Comparison of ENCODE assay signal across 8 mouse cellular contexts in the genomic region with DNA sequence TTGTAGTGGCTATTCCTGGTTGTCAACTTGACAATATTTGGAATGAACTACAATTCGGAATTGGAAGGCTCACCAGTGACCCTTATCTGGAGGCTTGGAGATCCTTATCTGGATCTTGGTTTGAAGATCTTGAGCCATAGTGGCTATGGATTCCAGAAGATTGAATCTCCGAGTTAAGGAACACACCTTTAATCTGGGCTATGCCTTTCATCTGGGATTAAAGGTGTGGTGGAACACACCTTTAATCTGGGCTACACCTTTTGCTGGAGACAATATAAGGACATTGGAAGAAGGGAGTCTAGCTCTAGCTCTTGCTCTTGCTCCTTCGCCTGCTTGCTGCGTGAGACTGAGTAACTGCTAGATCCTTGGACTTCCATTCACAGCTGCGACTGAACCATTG. TPM values are rescaled to one million over a fixed set of nuclear protein-coding genes. Genes with fewer than 3 reads are reported as not detected.
DNase-seq lines count a peak whose midpoint lies in the region; ATAC-seq and TF ChIP-seq lines count a peak whose summit lies in the region.
"Not testable (repeated sequence)": the region's sequence is repeated elsewhere in the genome, so short reads cannot be mapped to it uniquely, and the experiment has no call there.

Rbm25 (plus strand) TSS at position 301 of the 400 bp plus-strand sequence.

- not testable (repeated sequence) for H3K27me3 ChIP-seq in embryonic facial prominence, embryonic 10.5 days (replicated peaks; ENCODE audit: low read depth, poor library complexity, severe bottlenecking); kidney, embryonic 14.5 days (ENCODE audit: control insufficient read depth, insufficient read depth, low read length); limb, embryonic 10.5 days (ENCODE audit: low read depth, poor library complexity, severe bottlenecking)

- in situ Hi-C loops in ES-E14 (cut with MboI; ENCODE audit: low sequenced_read_pairs in 2 of 2, unreplicated experiment in 2 of 2) = not testable (repeated sequence)

- not testable (repeated sequence) for H3K4me1 ChIP-seq in ES-E14 (ENCODE audit: control insufficient read depth in 2 of 2, insufficient read depth in 2 of 2, low read length in 2 of 2, poor library complexity in 1 of 2); kidney, embryonic 14.5 days (ENCODE audit: control insufficient read depth, insufficient read depth, low read length); limb, embryonic 10.5 days; olfactory bulb, adult 2 months (ENCODE audit: control insufficient read depth, insufficient read depth, low read length)
- peaks cover 11% of the 10 kb centered on the region; the same call in 1 of the 2 replicates for H3K4me1 ChIP-seq in embryonic facial prominence, embryonic 10.5 days

- not testable (repeated sequence) for DNase-seq in ES-E14 (ENCODE audit: low read depth, low spot score); embryonic facial prominence, embryonic 10.5 days (ENCODE audit: low spot score); gastrocnemius, adult 2 months; heart, postnatal 10 days; limb, embryonic 10.5 days (ENCODE audit: low spot score)

- ATAC-seq in kidney, embryonic 14.5 days (ENCODE audit: low FRiP score, low TSS enrichment); megakaryocyte, adult 5-6 weeks (ENCODE audit: poor library complexity, severe bottlenecking): not testable (repeated sequence)

- no CpG with 5 or more reads among the region's 5 CpGs for WGBS in embryonic facial prominence, embryonic 10.5 days
- no CpG with 5 or more reads among the region's 5 CpGs for WGBS in kidney, embryonic 14.5 days
- no CpG with 5 or more reads among the region's 5 CpGs for WGBS in limb, embryonic 10.5 days
- WGBS in olfactory bulb, adult 2 months = no CpG with 5 or more reads among the region's 5 CpGs

- not testable (repeated sequence) for H3K36me3 ChIP-seq in ES-E14 (ENCODE audit: control insufficient read depth, insufficient read depth, low read length, poor library complexity, severe bottlenecking); kidney, embryonic 14.5 days (ENCODE audit: control insufficient read depth, insufficient read depth, low read length)
- peaks cover 19% of the 10 kb centered on the region for H3K36me3 ChIP-seq in embryonic facial prominence, embryonic 10.5 days (replicated peaks)
- peaks cover 22% of the 10 kb centered on the region for H3K36me3 ChIP-seq in limb, embryonic 10.5 days

- not testable (repeated sequence) for TF ChIP-seq POLR2A in olfactory bulb, adult 2 months (IDR thresholded peaks at IDR 0.05; ENCODE audit: insufficient read depth, low read depth, low read length)

- H3K4me3 ChIP-seq in ES-E14 (ENCODE audit: insufficient read depth in 1 of 2, low read depth in 1 of 2, low read length in 2 of 2, poor library complexity in 1 of 2, severe bottlenecking in 1 of 2) = peak within 1 kb of the TSS; percentile 89 to 97
- peak within 1 kb of the TSS; percentile 86 for H3K4me3 ChIP-seq in embryonic facial prominence, embryonic 10.5 days
- peak within 1 kb of the TSS; percentile 85 for H3K4me3 ChIP-seq in gastrocnemius, adult 2 months
- H3K4me3 ChIP-seq in kidney, embryonic 14.5 days (ENCODE audit: low read length) = peak within 1 kb of the TSS; percentile 77
- peak within 1 kb of the TSS; percentile 96 for H3K4me3 ChIP-seq in limb, embryonic 10.5 days
- H3K4me3 ChIP-seq in olfactory bulb, adult 2 months (ENCODE audit: insufficient read depth, low read depth, low read length) = peak within 1 kb of the TSS; percentile 80

- TF ChIP-seq CTCF in gastrocnemius, adult 2 months (IDR thresholded peaks at IDR 0.05); olfactory bulb, adult 2 months (IDR thresholded peaks at IDR 0.05; ENCODE audit: insufficient read depth, low read depth, low read length): not testable (repeated sequence)

- peak within 1 kb of the TSS; percentile 99 for H3K9ac ChIP-seq in ES-E14 (ENCODE audit: insufficient read depth, low read depth, low read length, poor library complexity, severe bottlenecking)
- peak within 1 kb of the TSS; percentile 96 for H3K9ac ChIP-seq in kidney, embryonic 14.5 days (ENCODE audit: low read depth, low read length)

- H3K27ac ChIP-seq in ES-E14 (ENCODE audit: insufficient read depth, low read depth, low read length, poor library complexity, severe bottlenecking) = peak within 1 kb of the TSS; percentile 88; the same call in 1 of the 2 replicates
- peak within 1 kb of the TSS; percentile 96 for H3K27ac ChIP-seq in embryonic facial prominence, embryonic 10.5 days (replicated peaks)
- H3K27ac ChIP-seq in gastrocnemius, adult 2 months = peak within 1 kb of the TSS; percentile 98
- H3K27ac ChIP-seq in kidney, embryonic 14.5 days (ENCODE audit: low read depth, low read length) = peak within 1 kb of the TSS; percentile 96
- H3K27ac ChIP-seq in limb, embryonic 10.5 days = peak within 1 kb of the TSS; percentile 99
- H3K27ac ChIP-seq in olfactory bulb, adult 2 months (ENCODE audit: insufficient read depth, low read depth, low read length) = peak within 1 kb of the TSS; percentile 95

- intact Hi-C loops in gastrocnemius, adult 2 months (cut with DNase I) = loop anchor here (5.0 kb wide), 3 partner anchors 34 to 109 kb away; partner anchors contain the start of genes Dcaf4, Psen1 and Zfyve1
- intact Hi-C loops in heart, postnatal 10 days (cut with DNase I) = loop anchor here (5.0 kb wide), 1 partner anchor 34 kb away; the partner anchor contains the start of gene Zfyve1

- peak within 1 kb of the TSS; percentile 71 for H3K4me2 ChIP-seq in kidney, embryonic 14.5 days (replicated peaks; ENCODE audit: low read depth, low read length)

- not testable (repeated sequence) for H3K9me3 ChIP-seq in ES-E14 (ENCODE audit: control insufficient read depth, insufficient read depth, low read depth, low read length); embryonic facial prominence, embryonic 10.5 days; kidney, embryonic 14.5 days (ENCODE audit: control insufficient read depth, low read length); limb, embryonic 10.5 days (replicated peaks)

RNA-seq across cellular contexts. Expression of gene Rbm25, which starts in this region (rescaled TPM):
- total RNA-seq in ES-E14 (2012; rRNA removed) = 146 and 151 TPM in 2 replicates
- 315 and 324 TPM in 2 replicates for polyA plus RNA-seq in embryonic facial prominence, embryonic 10.5 days (2016; fragmentation: Nextera tagmentation; extraction: Ambion mirVana)
- total RNA-seq in gastrocnemius, adult 2 months (2021) = 10 to 100 TPM; 43.0 to 52.8 TPM
- 10 to 100 TPM; 73.9 to 79.3 TPM for total RNA-seq in heart, postnatal 10 days (2021)
- polyA plus RNA-seq in kidney, embryonic 14.5 days (2014; fragmentation: Nextera tagmentation; extraction: Ambion mirVana) = 277 and 284 TPM in 2 replicates
- polyA plus RNA-seq in limb, embryonic 10.5 days (2016; fragmentation: Nextera tagmentation; extraction: Ambion mirVana) = 282 and 308 TPM in 2 replicates
- 117 and 145 TPM in 2 replicates for total RNA-seq in megakaryocyte, adult 5-6 weeks (2015)
- total RNA-seq in megakaryocyte, adult 5-6 weeks (2017) = 127 and 162 TPM in 2 replicates
- 331 and 373 TPM in 2 replicates for polyA plus RNA-seq in olfactory bulb, adult 2 months (2012; ENCODE audit: insufficient read depth, insufficient read length, low replicate concordance, missing spikeins)
